Mouse (Mus musculus) embryonic facial prominence, embryonic 15.5 days (tissue): Measurements from ENCODE around the gene Unc13d. TPM values are rescaled to one million over a fixed set of nuclear protein-coding genes. Genes with fewer than 3 reads are reported as not detected.
"Not testable (repeated sequence)": the region's sequence is repeated elsewhere in the genome, so short reads cannot be mapped to it uniquely, and the experiment has no call there.

ENCODE experiments used
- ATAC-seq: fragments of 200-750 bp; cut with Nextera tagmentation; 2 replicates; pipeline ENCODE4 v1.8.0; 2017; ENCODE audit warnings: low read depth, moderate TSS enrichment; ENCODE audit not compliant: insufficient number of reproducible peaks, low FRiP score, low TSS enrichment
- H3K27ac ChIP-seq: fragments of 300-500 bp; sonication (generic); replicated peaks from 2 replicates; pipeline ENCODE4 v1.5.1; 2015; ENCODE audit warnings: mild to moderate bottlenecking, inconsistent platforms
- H3K27me3 ChIP-seq: fragments of 300-500 bp; sonication (generic); 2 replicates; pipeline ENCODE4 v1.6.1; 2015; ENCODE audit warnings: inconsistent platforms
- H3K36me3 ChIP-seq: fragments of 300-500 bp; sonication (generic); 2 replicates; pipeline ENCODE4 v1.6.1; 2015; ENCODE audit warnings: mild to moderate bottlenecking, inconsistent platforms
- H3K4me1 ChIP-seq: fragments of 300-500 bp; sonication (generic); 2 replicates; pipeline ENCODE4 v1.6.1; 2015; ENCODE audit warnings: inconsistent platforms
- H3K4me2 ChIP-seq: fragments of 300-500 bp; sonication (generic); replicated peaks from 2 replicates; pipeline ENCODE4 v1.6.1; 2015; ENCODE audit warnings: mild to moderate bottlenecking, inconsistent platforms
- H3K4me3 ChIP-seq: fragments of 300-500 bp; sonication (generic); replicated peaks from 2 replicates; pipeline ENCODE4 v1.5.1; 2015; ENCODE audit warnings: mild to moderate bottlenecking, inconsistent platforms
- H3K9ac ChIP-seq: fragments of 300-500 bp; sonication (generic); 2 replicates; pipeline ENCODE4 v1.6.1; 2015; ENCODE audit warnings: inconsistent platforms
- H3K9me3 ChIP-seq: fragments of 300-500 bp; sonication (generic); replicated peaks from 2 replicates; pipeline ENCODE4 v1.6.1; 2016; ENCODE audit warnings: inconsistent platforms
- whole genome bisulfite sequencing: fragments of 180-500 bp; shearing (Covaris S2); methylation state at CpG from one replicate; pipeline ENCODE4 v1.1.7; 2015; 5-methylcytosine and 5-hydroxymethylcytosine counted together
- polyA plus RNA-seq: library from polyadenylated mRNA; unstranded; fragments of >200 nt; fragmentation: Nextera tagmentation; extraction: Ambion mirVana; gene quantifications from 2 replicates; pipeline ENCODE4 v1.2.1, GENCODE M21; 2015

The Unc13d gene
- polyA plus RNA-seq, 1 experiment from 2014 or later, result 4.8 TPM

GRCm38 (mm10) chr11:116100385-116100784, 22.6 kb upstream of the Unc13d start:
- Histone ChIP-seq H3K4me2 (no peak overlapping the region), H3K36me3 (no peaks in the 10 kb centered on the region), H3K9me3 (no peaks in the 10 kb centered on the region), H3K27ac (peak overlapping the region; percentile 90; the same call in 1 of the 2 replicates), H3K4me3 (no peak overlapping the region), H3K4me1 (peaks cover 43% of the 10 kb centered on the region), H3K9ac (no peak overlapping the region), H3K27me3 (peaks cover under 1% of the 10 kb centered on the region; the same call in 1 of the 2 replicates)
- 0 out of 2 replicates have a peak, but pooled peaks have one; percentile 39 for ATAC-seq
- WGBS, result 69% methylated on average over 6 of the region's 6 CpGs

GRCm38 (mm10) chr11:116099462-116099861, 21.7 kb upstream of the Unc13d start:
- Histone ChIP-seq H3K27me3 (no peaks in the 10 kb centered on the region), H3K9me3 (no peaks in the 10 kb centered on the region), H3K4me2 (no peak overlapping the region), H3K36me3 (no peaks in the 10 kb centered on the region), H3K4me3 (no peak overlapping the region), H3K4me1 (peaks cover 43% of the 10 kb centered on the region), H3K27ac (0 out of 2 replicates have a peak overlapping the region, but pooled peaks have one; percentile 8), H3K9ac (no peak overlapping the region)
- no peak for ATAC-seq
- WGBS, result 83% methylated on average over 6 of the region's 6 CpGs

GRCm38 (mm10) chr11:116098711-116099460, 21.1 kb upstream of the Unc13d start:
- H3K4me3 ChIP-seq, result no peak overlapping the region
- 0 out of 2 replicates have a peak overlapping the region, but pooled peaks have one; percentile 8 for H3K27ac ChIP-seq
- H3K27me3 ChIP-seq, result no peaks in the 10 kb centered on the region
- ATAC-seq, result no peak
- 69% methylated on average over 14 of the region's 14 CpGs for WGBS
- no peak overlapping the region for H3K9ac ChIP-seq
- no peaks in the 10 kb centered on the region for H3K36me3 ChIP-seq
- H3K4me1 ChIP-seq, result peaks cover 37% of the 10 kb centered on the region
- no peaks in the 10 kb centered on the region for H3K9me3 ChIP-seq
- no peak overlapping the region for H3K4me2 ChIP-seq

- 85% methylated on average over 5 of the region's 5 CpGs for WGBS
- H3K27me3 ChIP-seq, result no peaks in the 10 kb centered on the region
- no peak overlapping the region for H3K4me3 ChIP-seq
- H3K9me3 ChIP-seq, result no peaks in the 10 kb centered on the region
- H3K4me2 ChIP-seq, result no peak overlapping the region
- no peak overlapping the region for H3K9ac ChIP-seq
- H3K27ac ChIP-seq, result no peak overlapping the region
- H3K4me1 ChIP-seq, result peaks cover 16% of the 10 kb centered on the region
- no peaks in the 10 kb centered on the region for H3K36me3 ChIP-seq
- ATAC-seq, result no peak
Measured at GRCm38 (mm10) chr11:116096213-116097108, 18.7 kb upstream of the Unc13d start.

GRCm38 (mm10) chr11:116095573-116095972, 17.8 kb upstream of the Unc13d start:
- no peak for ATAC-seq
- 66% methylated on average over 3 of the region's 3 CpGs for WGBS
- H3K27me3 ChIP-seq, result no peaks in the 10 kb centered on the region

GRCm38 (mm10) chr11:116093771-116094565, 16.2 kb upstream of the Unc13d start:
- H3K27ac ChIP-seq, result no peak overlapping the region
- H3K4me2 ChIP-seq, result no peak overlapping the region
- ATAC-seq, result no peak
- H3K9me3 ChIP-seq, result no peaks in the 10 kb centered on the region
- WGBS, result 57% methylated on average over 16 of the region's 16 CpGs
- H3K4me1 ChIP-seq, result 0 out of 2 replicates have a peak, but pooled peaks cover 2% of the 10 kb centered on the region
- no peak overlapping the region for H3K9ac ChIP-seq
- no peak overlapping the region for H3K4me3 ChIP-seq
- H3K27me3 ChIP-seq, result no peaks in the 10 kb centered on the region
- H3K36me3 ChIP-seq, result no peaks in the 10 kb centered on the region

More at GRCm38 (mm10) chr11:116095573-116095972, 17.8 kb upstream of the Unc13d start:
- Histone ChIP-seq H3K9me3 (no peaks in the 10 kb centered on the region), H3K4me1 (peaks cover 9% of the 10 kb centered on the region; the same call in 1 of the 2 replicates), H3K36me3 (no peaks in the 10 kb centered on the region), H3K4me2 (no peak overlapping the region), H3K4me3 (no peak overlapping the region), H3K9ac (no peak overlapping the region), H3K27ac (no peak overlapping the region)

GRCm38 (mm10) chr11:116092959-116093358, 15.2 kb upstream of the Unc13d start:
- H3K4me3 ChIP-seq, H3K36me3 ChIP-seq, ATAC-seq, H3K27ac ChIP-seq, H3K4me1 ChIP-seq, H3K27me3 ChIP-seq, H3K9me3 ChIP-seq, H3K9ac ChIP-seq, H3K4me2 ChIP-seq: not testable (repeated sequence)
- 90% methylated on average over 6 of the region's 6 CpGs for WGBS

GRCm38 (mm10) chr11:116091591-116091990, 13.8 kb upstream of the Unc13d start:
- Histone ChIP-seq H3K9ac (no peak overlapping the region), H3K27me3 (no peaks in the 10 kb centered on the region), H3K4me2 (no peak overlapping the region), H3K4me1 (peaks cover 9% of the 10 kb centered on the region), H3K36me3 (no peaks in the 10 kb centered on the region), H3K4me3 (no peak overlapping the region), H3K9me3 (no peaks in the 10 kb centered on the region), H3K27ac (no peak overlapping the region)
- no peak for ATAC-seq
- 84% methylated on average over 6 of the region's 6 CpGs for WGBS

- ATAC-seq, result no peak
- Histone ChIP-seq H3K9me3 (no peaks in the 10 kb centered on the region), H3K4me1 (peaks cover 19% of the 10 kb centered on the region), H3K9ac (no peak overlapping the region), H3K27me3 (no peaks in the 10 kb centered on the region), H3K27ac (no peak overlapping the region), H3K4me3 (no peak overlapping the region), H3K4me2 (no peak overlapping the region), H3K36me3 (no peaks in the 10 kb centered on the region)
- WGBS, result 84% methylated on average over 6 of the region's 6 CpGs
Measured at GRCm38 (mm10) chr11:116089545-116089944, 11.8 kb upstream of the Unc13d start.

GRCm38 (mm10) chr11:116088741-116089394, 11.1 kb upstream of the Unc13d start:
- no peak for ATAC-seq

More at GRCm38 (mm10) chr11:116088741-116089394, 11.1 kb upstream of the Unc13d start:
- Histone ChIP-seq H3K9me3 (no peaks in the 10 kb centered on the region), H3K27me3 (no peaks in the 10 kb centered on the region), H3K27ac (no peak overlapping the region), H3K36me3 (peaks cover 2% of the 10 kb centered on the region), H3K9ac (no peak overlapping the region), H3K4me3 (no peak overlapping the region), H3K4me1 (peaks cover 23% of the 10 kb centered on the region), H3K4me2 (no peak overlapping the region)
- WGBS, result 86% methylated on average over 11 of the region's 11 CpGs
